Mouse (Mus musculus) kidney, embryonic 14.5 days (tissue): ENCODE measurements around the gene Stard7. TPM values are rescaled to one million over a fixed set of nuclear protein-coding genes. Genes with fewer than 3 reads are reported as not detected.
"Not testable (repeated sequence)": the region's sequence is repeated elsewhere in the genome, so short reads cannot be mapped to it uniquely, and the experiment has no call there.

Experiments used
- ATAC-seq: fragments of 200-750 bp; cut with Nextera tagmentation; 2 replicates; pipeline ENCODE4 v1.8.0; 2017; ENCODE audit warnings: moderate number of reproducible peaks, mild to moderate bottlenecking, moderate TSS enrichment, moderate library complexity; ENCODE audit not compliant: low FRiP score, low TSS enrichment
- H3K27ac ChIP-seq: fragments of 300-500 bp; sonication (generic); 2 replicates; pipeline ENCODE4 v1.5.1; 2014; ENCODE audit warnings: low read depth, mild to moderate bottlenecking, low read length, moderate library complexity, mixed read lengths
- H3K27me3 ChIP-seq: fragments of 300-500 bp; sonication (generic); 2 replicates; pipeline ENCODE4 v1.6.1; 2014; ENCODE audit warnings: mild to moderate bottlenecking, low read length; ENCODE audit not compliant: control insufficient read depth, insufficient read depth
- H3K36me3 ChIP-seq: fragments of 300-500 bp; sonication (generic); 2 replicates; pipeline ENCODE4 v1.6.1; 2014; ENCODE audit warnings: low read length, mixed read lengths; ENCODE audit not compliant: control insufficient read depth, insufficient read depth
- H3K4me1 ChIP-seq: fragments of 300-500 bp; sonication (generic); 2 replicates; pipeline ENCODE4 v1.6.1; 2014; ENCODE audit warnings: low read length, mixed read lengths; ENCODE audit not compliant: control insufficient read depth, insufficient read depth
- H3K4me2 ChIP-seq: fragments of 300-500 bp; sonication (generic); replicated peaks from 2 replicates; pipeline ENCODE4 v1.6.1; 2014; ENCODE audit warnings: low read depth, mild to moderate bottlenecking, low read length
- H3K4me3 ChIP-seq: fragments of 300-500 bp; sonication (generic); 2 replicates; pipeline ENCODE4 v1.5.1; 2014; ENCODE audit warnings: mild to moderate bottlenecking, low read length
- H3K9ac ChIP-seq: fragments of 300-500 bp; sonication (generic); 2 replicates; pipeline ENCODE4 v1.6.1; 2014; ENCODE audit warnings: low read depth, mild to moderate bottlenecking, low read length, moderate library complexity
- H3K9me3 ChIP-seq: fragments of 300-500 bp; sonication (generic); 2 replicates; pipeline ENCODE4 v1.6.1; 2016; ENCODE audit warnings: low read length; ENCODE audit not compliant: control insufficient read depth
- WGBS: fragments of 180-500 bp; shearing (Covaris S2); extraction: QIAGEN DNeasy Blood & Tissue Kit; methylation state at CpG from one replicate; pipeline ENCODE4 v1.1.7; 2014; 5-methylcytosine and 5-hydroxymethylcytosine counted together
- polyA plus RNA-seq: library from polyadenylated mRNA; unstranded; fragments of >200 nt; fragmentation: Nextera tagmentation; extraction: Ambion mirVana; gene quantifications from 2 replicates; pipeline ENCODE4 v1.2.1, GENCODE M21; 2014

The Stard7 gene
- polyA plus RNA-seq, 1 experiment from 2014 or later, result 102 TPM

GRCm38 (mm10) chr2:127301883-127302282, 31.9 kb downstream of the Stard7 start:
- H3K4me2 ChIP-seq, result no peak overlapping the region
- no peaks in the 10 kb centered on the region for H3K9me3 ChIP-seq
- H3K27ac ChIP-seq, result no peak overlapping the region
- no peaks in the 10 kb centered on the region for H3K27me3 ChIP-seq
- H3K4me1 ChIP-seq, result no peaks in the 10 kb centered on the region
- H3K4me3 ChIP-seq, result no peak overlapping the region
- H3K9ac ChIP-seq, result no peak overlapping the region
- peaks cover 38% of the 10 kb centered on the region for H3K36me3 ChIP-seq
- no peak for ATAC-seq
- WGBS, result 87% methylated on average over 3 of the region's 3 CpGs

- H3K9ac ChIP-seq, H3K4me3 ChIP-seq, H3K27me3 ChIP-seq, H3K4me2 ChIP-seq, H3K27ac ChIP-seq, ATAC-seq, H3K4me1 ChIP-seq, H3K9me3 ChIP-seq: not testable (repeated sequence)
- WGBS, result 92% methylated on average over 4 of the region's 4 CpGs
- peaks cover 15% of the 10 kb centered on the region; the same call in 1 of the 2 replicates for H3K36me3 ChIP-seq
These were observed 34.2 kb downstream of the Stard7 start for GRCm38 (mm10) chr2:127304192-127304591.

DNA sequence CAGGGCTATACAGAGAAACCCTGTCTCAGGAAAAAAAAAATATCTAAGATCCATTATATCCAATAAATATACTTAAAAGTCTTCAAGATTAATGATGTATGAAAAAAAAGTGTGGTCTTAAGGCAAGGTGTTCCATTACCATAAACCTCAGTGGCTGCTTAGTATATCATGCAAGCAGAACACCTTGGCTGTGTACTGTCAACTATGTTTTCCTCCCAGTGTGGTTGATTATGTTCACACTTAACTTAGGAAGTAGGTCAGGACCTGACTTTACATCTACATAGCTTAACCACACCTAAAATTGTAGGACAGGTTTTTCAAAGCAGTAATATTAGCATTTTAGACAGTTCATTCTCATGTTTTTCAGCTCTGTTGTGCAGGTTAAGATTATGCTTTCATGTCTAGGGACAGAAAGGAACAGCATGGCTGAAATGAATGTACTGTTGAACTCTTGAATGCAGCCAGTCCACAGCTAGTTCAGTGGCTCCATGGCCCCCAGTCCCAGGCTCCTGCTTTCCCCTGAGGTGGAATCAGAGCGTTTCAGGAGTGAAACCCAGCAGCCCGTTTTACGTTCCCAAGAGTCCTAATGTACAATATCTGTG, 34.7 kb downstream of the Stard7 start:
- Histone ChIP-seq H3K36me3 (peaks cover 10% of the 10 kb centered on the region; the same call in 1 of the 2 replicates), H3K4me1 (no peaks in the 10 kb centered on the region), H3K4me2 (no peak overlapping the region), H3K4me3 (no peak overlapping the region), H3K9me3 (no peaks in the 10 kb centered on the region), H3K27ac (no peak overlapping the region), H3K9ac (no peak overlapping the region), H3K27me3 (no peaks in the 10 kb centered on the region)
- WGBS, result 75% methylated on average over 3 of the region's 3 CpGs
- no peak for ATAC-seq

DNA sequence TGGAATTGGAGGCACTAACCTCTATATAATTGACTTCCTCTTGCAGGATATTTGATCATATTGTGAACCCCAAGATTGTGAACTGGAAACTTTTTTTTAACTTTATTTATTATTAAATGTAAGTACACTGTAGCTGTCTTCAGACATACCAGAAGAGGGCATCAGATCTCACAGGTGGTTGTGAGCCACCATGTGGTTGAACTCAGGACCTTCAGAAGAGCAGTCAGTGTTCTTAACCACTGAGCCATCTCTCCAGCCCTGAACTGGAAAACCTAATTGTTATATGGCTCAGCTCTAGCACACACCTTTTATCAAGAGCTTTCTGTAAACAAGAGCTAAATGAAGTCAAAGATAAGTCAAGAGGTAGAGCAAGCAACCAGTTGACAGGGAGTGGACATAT, 36.1 kb downstream of the Stard7 start:
- Histone ChIP-seq H3K4me2 (no peak overlapping the region), H3K36me3 (no peaks in the 10 kb centered on the region), H3K4me3 (no peak overlapping the region), H3K9me3 (no peaks in the 10 kb centered on the region), H3K27me3 (no peaks in the 10 kb centered on the region), H3K4me1 (no peaks in the 10 kb centered on the region), H3K9ac (no peak overlapping the region), H3K27ac (no peak overlapping the region)
- no peak for ATAC-seq

- H3K27ac ChIP-seq, result no peak overlapping the region
- 40% methylated on average over 3 of the region's 3 CpGs for WGBS
These were observed 37.2 kb downstream of the Stard7 start for GRCm38 (mm10) chr2:127307179-127307578.

GRCm38 (mm10) chr2:127308660-127309059, 38.6 kb downstream of the Stard7 start:
- Histone ChIP-seq H3K9ac (no peak overlapping the region), H3K4me1 (no peaks in the 10 kb centered on the region), H3K27ac (no peak overlapping the region), H3K4me2 (no peak overlapping the region), H3K27me3 (no peaks in the 10 kb centered on the region), H3K36me3 (no peaks in the 10 kb centered on the region), H3K4me3 (no peak overlapping the region), H3K9me3 (no peaks in the 10 kb centered on the region)
- WGBS, result 93% methylated on average over 2 of the region's 2 CpGs
- no peak for ATAC-seq

More at GRCm38 (mm10) chr2:127307179-127307578, 37.2 kb downstream of the Stard7 start:
- Histone ChIP-seq H3K9ac (no peak overlapping the region), H3K4me2 (no peak overlapping the region), H3K4me1 (no peaks in the 10 kb centered on the region), H3K36me3 (no peaks in the 10 kb centered on the region), H3K9me3 (no peaks in the 10 kb centered on the region), H3K27me3 (no peaks in the 10 kb centered on the region), H3K4me3 (no peak overlapping the region)
- ATAC-seq, result no peak

DNA sequence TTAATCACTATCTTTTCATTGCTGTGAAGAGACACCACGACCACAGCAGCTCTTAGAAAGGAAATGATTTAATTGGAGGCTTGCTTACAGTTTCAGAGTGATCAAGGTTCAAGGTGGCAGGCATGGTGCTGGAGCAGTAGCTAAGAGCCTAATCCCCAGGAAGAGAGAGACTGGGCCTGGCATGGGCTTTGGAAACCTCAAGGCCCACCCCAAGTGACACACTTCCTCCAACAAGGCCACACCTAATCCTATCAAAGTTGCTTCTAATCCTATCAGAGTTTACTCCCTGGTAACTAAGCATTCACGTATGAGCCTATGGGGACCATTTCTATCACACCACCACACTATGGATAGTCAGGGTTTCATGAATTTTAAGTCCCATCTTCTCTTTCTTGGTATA, 40.2 kb downstream of the Stard7 start:
- H3K9me3 ChIP-seq, result no peaks in the 10 kb centered on the region
- H3K27me3 ChIP-seq, result no peaks in the 10 kb centered on the region
- no peak for ATAC-seq
- no peak overlapping the region for H3K27ac ChIP-seq
- no peak overlapping the region for H3K9ac ChIP-seq
- H3K4me2 ChIP-seq, result no peak overlapping the region
- no peaks in the 10 kb centered on the region for H3K4me1 ChIP-seq
- H3K4me3 ChIP-seq, result no peak overlapping the region
- WGBS, result 39% methylated on average over 2 of the region's 2 CpGs
- no peaks in the 10 kb centered on the region for H3K36me3 ChIP-seq

DNA sequence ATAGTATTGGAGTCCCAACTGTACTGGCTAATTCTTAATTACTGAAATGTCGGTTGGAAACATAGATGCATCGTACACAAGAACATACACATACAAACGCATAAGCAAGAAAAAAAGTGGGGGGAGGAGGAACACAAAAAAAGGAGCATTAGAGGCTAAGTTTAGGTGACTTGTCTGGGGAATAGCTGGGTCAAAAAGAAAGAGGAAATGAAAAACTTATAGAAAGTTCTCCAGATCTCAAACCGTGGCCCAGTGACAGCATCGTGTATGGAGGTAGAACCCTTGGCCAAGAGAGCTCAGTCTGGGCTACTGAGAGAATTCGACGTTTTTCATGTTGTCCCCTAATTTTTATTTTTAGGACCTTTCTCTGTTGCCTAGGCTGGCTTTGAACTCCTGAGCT, 40.7 kb downstream of the Stard7 start:
- Histone ChIP-seq H3K4me3 (no peak overlapping the region), H3K4me1 (no peaks in the 10 kb centered on the region), H3K36me3 (no peaks in the 10 kb centered on the region), H3K27ac (no peak overlapping the region), H3K9me3 (no peaks in the 10 kb centered on the region), H3K9ac (no peak overlapping the region), H3K27me3 (no peaks in the 10 kb centered on the region), H3K4me2 (no peak overlapping the region)
- no peak for ATAC-seq
- WGBS, result 85% methylated on average over 7 of the region's 7 CpGs

DNA sequence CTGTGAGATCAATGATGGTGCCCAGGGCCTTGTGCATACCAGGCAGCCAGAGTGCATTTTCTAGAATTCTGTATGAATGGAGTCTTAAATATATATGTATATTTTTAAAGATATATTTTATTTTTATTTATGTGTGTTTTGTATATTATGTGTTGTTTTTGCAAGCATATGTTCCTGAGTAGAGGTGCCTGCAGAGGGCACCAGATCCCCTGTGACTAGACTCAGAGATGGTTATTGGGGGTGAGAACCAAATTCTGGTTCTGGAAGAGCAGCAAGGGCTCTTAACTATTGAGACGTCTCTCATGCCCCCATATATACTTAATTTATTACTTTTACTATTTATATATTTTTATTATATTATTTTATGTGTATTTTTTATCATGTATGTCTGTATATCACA, 41.2 kb downstream of the Stard7 start:
- 76% methylated on average over 1 of the region's 1 CpGs for WGBS
- no peaks in the 10 kb centered on the region for H3K27me3 ChIP-seq

More for the DNA sequence above, 41.2 kb downstream of the Stard7 start:
- no peak overlapping the region for H3K4me2 ChIP-seq
- H3K4me1 ChIP-seq, result no peaks in the 10 kb centered on the region
- no peak overlapping the region for H3K9ac ChIP-seq
- ATAC-seq, result no peak
- H3K36me3 ChIP-seq, result no peaks in the 10 kb centered on the region
- H3K9me3 ChIP-seq, result no peaks in the 10 kb centered on the region
- H3K4me3 ChIP-seq, result no peak overlapping the region
- no peak overlapping the region for H3K27ac ChIP-seq
